Mouse (Mus musculus): ENCODE data around the gene Hist2h2aa2.
"Not testable (repeated sequence)": the region's sequence is repeated elsewhere in the genome, so short reads cannot be mapped to it uniquely, and the experiment has no call there.

Gene Hist2h2aa2

DNA sequence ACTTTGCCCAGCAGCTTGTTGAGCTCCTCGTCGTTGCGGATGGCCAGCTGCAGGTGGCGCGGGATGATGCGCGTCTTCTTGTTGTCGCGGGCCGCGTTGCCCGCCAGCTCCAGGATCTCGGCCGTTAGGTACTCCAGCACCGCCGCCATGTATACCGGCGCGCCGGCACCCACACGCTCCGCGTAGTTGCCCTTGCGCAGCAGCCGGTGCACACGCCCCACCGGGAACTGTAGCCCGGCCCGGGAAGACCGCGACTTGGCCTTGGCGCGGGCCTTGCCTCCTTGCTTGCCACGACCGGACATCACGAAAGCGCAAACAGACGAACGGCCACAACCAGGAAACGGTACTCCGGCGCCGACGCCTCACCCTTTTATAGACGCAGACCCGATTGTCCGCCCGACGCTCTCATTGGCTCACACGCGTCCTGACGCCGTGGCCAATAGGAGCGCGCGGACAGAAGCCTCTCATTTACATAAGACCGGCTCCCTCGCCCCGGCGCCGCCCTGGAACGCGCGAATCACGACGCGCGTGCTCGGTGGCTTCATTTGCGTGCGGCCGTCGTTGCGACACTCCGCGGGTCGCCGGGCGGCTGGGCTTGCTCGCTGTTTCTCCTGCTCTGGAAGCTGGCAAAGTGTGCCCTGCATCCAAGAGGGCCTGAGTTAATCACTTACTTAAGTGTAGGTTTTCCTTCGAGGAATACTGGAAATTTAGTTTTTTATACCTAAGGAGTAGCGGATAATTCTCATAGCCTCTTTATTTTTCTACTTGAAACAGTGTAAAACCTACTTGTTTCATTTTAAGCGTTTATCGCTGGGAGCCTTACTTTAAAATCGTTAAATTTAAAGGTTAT lies at the start of gene Hist2h2aa2:
Gene Hist2h2aa2 (minus strand): TSS at position 328 of the 850 bp plus-strand sequence.
- peak; percentile 53 for DNase-seq (ENCODE audit: low spot score)

DNA sequence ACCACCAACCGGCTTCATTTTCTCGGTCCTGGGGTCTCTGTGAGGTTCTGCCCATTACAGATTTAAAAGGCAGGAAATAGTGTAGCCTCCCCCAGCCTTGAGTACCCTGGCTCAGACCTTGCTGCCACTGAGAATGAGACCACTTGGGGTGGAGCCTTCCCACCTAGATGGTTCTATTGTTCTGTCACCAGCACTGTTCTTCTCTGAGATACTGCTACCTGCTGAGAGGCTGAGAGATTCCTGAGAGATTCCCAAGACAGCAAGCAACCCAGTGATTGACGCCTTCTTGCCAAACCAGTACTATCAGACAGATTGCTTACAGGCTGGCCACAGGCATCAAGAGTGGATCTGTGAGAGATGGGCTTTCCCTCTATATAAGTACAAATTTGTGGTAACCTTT lies 49.1 kb upstream of the Hist2h2aa2 start:
- no peak for DNase-seq (ENCODE audit: low spot score)

DNA sequence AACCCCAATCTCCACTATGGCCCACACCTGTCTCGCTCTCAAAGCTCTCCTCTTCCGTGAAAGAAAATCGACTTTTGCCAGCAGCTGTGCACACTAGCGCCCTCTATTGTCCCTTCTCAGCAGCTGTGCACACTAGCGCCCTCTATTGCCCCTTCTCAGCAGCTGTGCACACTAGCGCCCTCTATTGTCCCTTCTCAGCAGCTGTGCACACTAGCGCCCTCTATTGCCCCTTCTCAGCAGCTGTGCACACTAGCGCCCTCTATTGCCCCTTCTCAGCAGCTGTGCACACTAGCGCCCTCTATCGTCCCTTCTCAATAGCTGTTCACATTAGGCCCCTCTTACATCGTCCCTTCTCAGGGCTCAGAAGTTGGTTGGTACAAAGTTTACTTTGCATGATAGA lies 47.3 kb upstream of the Hist2h2aa2 start:
- not testable (repeated sequence) for DNase-seq (ENCODE audit: low spot score)

DNA sequence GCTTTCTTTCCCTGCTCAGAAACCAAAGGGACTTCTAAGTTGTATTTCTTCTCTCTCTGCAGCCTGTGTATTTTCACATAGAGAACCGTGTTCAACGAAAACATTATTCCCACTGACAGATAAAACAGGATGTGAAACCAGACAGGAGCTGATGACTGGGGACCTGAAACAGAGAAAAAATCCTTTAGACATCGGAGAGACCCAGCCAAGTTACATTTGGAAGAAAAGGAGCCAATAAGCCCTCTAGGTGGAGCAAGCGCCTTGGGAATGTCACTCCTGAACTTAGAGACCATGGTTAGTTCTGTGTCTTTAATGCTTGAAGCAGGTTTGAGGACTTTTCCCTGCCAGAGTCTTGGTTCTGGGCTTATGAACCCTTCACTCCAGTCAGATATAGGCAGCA lies 44.4 kb upstream of the Hist2h2aa2 start:
- no peak for DNase-seq (ENCODE audit: low spot score)

DNA sequence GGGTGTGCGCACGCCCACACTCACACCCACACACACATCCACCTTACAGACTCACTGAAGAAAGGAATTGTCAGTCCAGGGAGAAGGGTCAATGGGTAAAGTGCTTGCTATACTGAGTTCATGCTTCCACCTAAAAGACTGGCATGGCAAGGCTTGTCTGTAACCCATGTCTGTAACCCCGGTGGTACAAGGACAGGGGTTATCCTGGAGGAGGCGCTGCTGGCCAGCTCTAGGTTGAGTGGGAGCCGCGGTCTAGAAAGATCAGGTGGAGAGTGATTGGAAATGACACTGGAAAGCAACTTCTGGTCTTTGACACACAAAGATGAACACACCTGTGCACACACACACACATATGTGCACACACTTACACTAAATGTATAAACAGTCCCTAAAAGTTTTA lies 40.6 kb upstream of the Hist2h2aa2 start:
- DNase-seq (ENCODE audit: low spot score): no peak

DNA sequence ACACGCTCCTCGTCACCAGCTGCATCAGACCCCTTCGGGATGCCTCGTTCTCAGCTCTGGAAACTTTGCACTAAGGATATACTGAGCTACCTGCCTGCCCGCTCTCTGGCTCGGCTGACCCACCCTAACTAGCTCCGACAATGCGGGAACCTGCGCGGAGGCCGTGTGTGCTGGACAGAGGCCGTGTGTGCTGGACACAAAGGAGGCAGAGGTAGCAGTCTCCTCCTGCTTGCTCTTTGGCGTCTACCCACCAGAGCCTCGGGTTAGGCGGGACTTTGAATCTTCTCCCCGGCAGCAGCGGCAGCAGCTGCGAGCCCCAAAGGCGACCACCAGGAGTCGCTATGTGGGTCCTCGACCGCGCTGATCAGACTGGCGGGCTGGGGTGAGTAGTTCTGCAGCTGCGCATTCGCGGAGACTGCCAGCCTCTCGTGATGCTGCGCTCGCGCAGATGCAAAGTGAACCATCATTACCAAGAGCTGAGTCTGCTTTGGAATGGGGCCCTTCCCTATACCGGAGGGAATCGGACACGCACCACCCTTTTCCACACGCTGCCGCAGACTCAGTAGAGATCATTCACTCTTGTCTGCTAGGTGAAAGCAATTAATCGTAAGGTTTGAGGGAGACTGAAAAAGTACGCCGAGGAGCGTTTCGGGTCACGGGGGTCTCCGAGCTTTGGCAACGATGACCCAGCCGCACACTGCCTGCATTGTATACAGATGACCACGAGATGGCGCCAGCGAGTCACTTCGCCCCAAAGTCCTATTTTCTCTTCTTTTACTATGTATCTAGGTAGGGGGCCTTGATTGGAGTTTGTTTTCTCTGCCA lies 37.9 kb upstream of the Hist2h2aa2 start:
- DNase-seq (ENCODE audit: low spot score): peak; percentile 79

DNA sequence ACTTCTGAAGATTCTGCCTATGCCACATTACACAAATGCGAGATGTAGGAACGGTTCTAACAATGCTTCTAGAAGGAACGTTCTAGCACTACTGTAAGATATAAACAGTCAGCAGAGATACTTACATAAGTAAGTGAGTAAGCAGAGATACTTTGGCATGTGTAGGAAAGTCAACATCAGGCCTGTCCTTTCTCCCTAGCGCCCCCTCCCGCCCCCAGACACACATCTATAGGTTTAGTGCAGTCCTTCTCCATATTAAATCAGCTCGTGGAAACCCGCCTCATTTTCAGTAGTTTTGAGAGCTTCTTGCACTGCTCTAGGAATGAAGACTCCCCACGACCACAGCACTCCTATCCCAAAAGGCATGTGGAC lies 37.3 kb upstream of the Hist2h2aa2 start:
- no peak for DNase-seq (ENCODE audit: low spot score)

DNA sequence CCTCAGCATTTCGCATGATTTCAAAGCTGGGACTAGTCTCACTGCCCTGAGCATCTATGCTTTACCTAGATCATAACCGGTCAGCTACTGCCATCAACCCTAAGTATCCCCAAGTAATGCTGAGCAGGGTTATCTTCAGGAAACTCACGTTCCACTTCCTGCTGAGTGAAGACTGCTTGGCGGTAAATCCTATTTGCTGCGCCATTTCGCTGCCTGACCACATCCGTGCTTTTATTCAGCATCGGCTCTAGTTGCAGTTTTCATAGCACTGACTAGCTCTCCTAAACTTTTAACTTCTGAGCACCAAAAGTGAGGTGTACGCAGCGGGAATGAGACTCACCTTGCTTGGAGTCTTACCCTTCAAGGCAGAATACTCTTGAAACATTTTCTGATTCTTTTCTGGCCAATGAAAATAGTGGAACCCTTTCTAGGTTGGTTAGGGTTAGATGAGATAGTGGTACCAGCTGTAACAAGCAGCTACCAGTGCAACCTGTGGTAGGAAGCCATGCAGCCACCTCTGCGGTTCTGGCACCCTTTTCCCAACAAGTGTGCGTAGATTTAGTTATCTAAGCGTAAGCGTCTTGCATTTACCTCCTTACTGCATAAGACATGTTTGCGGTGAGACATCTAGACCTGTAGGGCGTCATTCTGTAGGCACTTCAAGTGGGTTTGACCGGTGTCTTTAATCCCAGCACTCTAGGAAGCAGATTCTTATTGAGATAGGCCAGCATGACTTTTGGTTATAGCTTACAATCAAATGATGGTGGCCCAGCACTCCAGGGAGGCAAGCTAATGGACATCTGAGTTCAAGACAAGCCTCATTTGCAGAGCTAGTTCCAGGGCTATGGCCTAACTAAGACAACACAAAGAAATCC lies 33.8 kb upstream of the Hist2h2aa2 start:
- DNase-seq (ENCODE audit: low spot score): peak; percentile 72

DNA sequence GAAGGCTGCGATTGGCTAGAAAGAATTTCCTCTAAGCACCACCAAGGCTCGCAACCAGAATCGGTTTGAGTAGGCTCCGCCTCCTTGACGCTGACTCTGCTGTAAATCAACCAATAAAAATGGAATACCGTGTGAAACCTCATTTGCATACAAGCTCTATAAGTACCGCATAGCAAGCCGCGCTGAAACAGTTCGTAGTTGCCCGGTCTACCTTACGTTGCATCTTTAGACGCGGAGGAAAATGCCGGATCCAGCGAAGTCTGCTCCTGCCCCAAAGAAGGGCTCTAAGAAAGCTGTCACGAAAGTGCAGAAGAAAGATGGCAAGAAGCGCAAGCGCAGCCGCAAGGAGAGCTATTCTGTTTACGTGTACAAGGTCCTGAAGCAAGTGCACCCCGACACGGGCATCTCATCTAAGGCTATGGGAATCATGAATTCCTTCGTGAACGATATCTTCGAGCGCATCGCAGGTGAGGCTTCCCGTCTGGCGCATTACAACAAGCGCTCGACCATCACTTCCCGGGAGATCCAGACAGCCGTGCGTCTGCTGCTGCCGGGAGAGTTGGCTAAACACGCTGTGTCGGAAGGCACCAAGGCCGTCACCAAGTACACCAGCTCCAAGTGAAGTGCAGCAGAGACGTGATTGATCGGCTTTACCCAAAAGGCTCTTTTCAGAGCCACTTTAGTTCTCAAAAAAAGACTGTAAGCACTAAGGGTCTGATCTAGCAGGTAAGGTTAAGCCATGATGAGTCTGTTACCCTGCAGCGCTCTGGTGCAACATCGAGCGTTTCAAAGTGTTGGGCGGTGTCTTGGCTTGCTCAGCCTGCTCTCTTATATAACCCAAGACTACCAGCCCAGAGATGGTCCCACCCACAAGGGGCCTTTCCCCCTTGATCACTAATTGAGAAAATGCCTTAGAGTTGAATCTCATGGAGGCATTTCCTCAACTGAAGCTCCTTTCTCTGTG lies 29.7 kb upstream of the Hist2h2aa2 start, which contains the start of gene Hist2h2bb:
Gene Hist2h2bb (plus strand): TSS at position 242 of the 964 bp plus-strand sequence.
- peak; percentile 98 for DNase-seq (ENCODE audit: low spot score)

DNA sequence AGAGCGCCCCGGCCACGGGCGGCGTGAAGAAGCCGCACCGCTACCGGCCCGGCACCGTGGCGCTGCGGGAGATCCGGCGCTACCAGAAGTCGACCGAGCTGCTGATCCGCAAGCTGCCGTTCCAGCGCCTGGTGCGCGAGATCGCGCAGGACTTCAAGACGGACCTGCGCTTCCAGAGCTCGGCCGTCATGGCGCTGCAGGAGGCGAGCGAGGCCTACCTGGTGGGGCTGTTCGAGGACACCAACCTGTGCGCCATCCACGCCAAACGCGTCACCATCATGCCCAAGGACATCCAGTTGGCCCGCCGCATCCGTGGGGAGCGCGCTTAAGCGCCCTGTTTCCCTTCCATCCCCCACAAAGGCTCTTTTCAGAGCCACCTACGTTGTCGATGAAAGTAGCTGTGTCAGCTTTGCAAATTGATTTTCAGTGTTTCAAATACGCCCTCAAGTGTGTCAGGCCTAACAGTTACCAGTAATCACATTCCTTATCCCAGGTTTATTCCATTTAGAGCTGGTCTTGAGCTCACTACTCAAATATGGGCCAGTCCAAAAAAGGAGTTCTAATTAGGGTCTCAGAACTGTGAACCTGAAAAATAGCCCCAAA lies 28.8 kb upstream of the Hist2h2aa2 start:
- DNase-seq (ENCODE audit: low spot score): not testable (repeated sequence)

DNA sequence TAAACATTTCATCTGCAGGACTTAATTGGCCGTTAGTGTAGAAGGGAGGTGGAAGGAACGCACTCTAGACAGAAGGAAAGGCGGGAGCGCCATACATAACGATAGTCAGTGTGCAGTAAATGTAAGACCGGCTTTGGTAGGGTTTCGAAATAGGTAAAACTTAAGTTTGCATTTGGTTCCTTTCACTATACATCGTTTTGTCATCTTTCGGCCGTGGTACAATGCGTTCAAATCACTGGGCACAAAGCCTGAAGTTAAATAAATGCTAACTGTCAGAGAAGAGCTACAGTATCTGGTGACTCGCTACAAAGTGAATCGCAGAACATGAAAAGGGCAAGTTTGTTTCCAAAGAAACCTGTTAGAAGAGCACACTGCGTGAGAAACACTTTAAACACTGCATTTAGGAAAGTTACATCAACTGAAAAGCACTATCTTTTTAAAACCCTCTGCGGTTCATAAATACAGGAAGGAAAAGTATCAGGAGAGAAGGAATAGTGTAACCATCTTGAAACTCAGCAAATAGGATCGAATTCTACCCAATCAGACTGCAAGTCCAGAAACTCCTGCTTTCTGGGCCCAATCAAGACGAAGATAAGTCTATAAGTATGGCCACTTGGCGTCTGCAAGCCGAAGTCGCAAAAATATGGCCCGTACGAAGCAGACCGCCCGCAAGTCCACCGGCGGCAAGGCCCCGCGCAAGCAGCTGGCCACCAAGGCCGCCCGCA lies 28.1 kb upstream of the Hist2h2aa2 start, which contains the start of gene Hist2h3b:
Gene Hist2h3b (plus strand): TSS at position 604 of the 725 bp plus-strand sequence.
- peak; percentile 82 for DNase-seq (ENCODE audit: low spot score)

DNA sequence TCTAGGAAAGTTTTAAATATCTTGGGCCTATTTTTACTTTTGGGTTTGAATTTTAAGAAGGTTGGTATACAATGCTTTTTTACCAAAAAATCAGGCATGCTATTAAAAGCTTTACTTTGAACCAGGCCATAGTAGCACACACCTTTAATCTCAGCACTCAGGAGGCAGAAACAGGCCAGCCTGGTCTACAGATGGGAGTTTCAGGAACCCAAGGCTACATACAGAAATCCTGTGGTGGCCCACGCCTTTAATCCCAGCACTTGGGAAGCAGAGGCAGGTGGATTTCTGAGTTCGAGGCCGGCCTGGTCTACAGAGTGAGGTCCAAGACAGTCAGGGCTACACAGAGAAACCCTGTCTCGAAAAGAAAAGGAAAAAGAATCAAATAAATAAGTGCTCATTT lies 27.5 kb upstream of the Hist2h2aa2 start:
- DNase-seq (ENCODE audit: low spot score): no peak

DNA sequence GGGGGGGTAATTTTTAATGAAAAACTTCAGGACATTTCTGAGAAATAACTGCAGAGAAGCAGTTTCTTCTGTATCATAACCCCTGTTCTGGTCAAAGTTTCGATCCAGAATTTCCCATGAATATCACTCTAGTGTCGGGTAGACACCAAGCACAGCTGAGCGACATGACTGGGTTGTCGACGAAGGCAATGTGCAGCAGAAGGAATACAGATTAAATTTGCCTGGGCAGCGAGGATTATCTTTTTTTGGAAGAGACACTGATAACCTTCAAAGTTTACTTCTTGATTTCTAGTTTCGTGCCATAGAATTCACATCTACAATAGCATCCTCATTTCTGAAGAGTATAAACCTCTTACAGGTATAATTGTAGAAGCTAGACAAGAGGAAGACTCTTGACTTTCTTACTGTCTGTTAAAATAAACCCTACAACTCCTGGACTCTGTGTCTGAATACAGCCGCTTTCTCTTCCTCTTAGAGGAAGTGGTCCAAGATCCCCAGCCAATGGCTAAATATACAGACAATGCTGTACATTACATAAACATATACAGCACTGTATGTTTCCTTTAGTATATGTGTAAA lies 26.1 kb upstream of the Hist2h2aa2 start:
- DNase-seq (ENCODE audit: low spot score): peak; percentile 42

DNA sequence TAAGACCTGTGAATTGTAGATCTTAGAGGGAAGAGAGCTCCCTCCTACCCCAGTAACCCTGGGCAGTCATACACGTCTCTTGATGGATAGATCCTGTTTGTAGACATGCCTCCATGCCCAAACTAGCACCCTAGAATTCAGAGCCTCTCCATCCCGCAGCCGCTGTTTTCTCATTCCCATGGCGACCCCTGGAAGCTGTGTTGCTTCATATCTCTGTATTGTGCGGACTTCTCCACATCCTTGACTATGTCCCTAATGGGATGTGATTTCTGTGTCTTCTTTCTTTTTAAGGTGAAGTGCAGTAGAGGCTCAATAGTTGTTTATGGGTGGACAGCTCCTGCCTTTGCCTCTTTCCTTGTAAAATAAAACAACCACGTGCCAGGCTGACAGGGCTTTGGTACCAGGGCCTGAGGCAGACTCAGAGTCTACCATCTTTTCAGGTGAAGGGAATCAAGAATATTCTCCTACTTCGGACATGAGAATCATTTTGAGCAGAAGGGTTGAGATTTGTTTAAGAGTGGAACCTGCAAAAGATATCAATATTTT lies 24.4 kb upstream of the Hist2h2aa2 start:
- no peak for DNase-seq (ENCODE audit: low spot score)

DNA sequence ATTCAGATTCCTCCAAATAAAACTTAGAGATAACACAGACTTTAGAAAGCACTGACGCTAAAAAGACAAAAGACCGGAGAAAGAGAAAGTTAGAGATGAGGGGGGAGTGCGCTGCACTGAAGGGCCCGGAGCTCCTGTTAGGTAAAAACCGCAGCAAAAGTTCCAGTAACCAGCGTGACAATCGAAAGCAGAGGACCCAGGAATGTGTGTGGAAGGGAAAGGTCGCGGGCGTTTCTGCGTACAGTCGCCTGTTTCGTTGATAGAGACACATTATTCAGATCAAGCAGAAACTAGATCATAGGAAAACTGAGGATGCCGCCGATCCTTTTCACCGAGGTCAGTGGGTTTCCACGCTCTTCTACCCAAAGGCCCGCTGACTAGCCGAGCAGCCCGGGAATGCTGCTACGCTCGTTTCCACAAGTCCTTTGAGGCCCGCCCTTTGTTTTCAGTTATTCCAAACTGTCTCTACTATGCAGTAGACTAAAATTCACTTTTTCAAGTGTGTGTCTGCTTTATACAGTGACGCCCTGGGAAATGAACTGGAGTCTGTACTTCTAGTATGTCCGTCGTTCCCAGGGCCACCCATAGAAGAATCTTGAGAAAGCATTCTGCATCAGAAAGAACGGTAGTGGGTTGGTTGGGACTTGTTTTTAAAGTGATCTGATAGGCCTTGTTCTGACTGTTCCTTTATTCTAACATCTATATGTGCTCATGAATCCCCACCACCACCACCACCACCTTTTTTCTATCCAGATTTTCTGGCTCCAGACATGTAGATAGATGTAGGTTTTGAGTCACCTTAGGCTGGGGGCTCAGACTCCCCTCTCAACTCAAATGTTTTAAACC lies 23.7 kb upstream of the Hist2h2aa2 start:
- peak; percentile 59 for DNase-seq (ENCODE audit: low spot score)

DNA sequence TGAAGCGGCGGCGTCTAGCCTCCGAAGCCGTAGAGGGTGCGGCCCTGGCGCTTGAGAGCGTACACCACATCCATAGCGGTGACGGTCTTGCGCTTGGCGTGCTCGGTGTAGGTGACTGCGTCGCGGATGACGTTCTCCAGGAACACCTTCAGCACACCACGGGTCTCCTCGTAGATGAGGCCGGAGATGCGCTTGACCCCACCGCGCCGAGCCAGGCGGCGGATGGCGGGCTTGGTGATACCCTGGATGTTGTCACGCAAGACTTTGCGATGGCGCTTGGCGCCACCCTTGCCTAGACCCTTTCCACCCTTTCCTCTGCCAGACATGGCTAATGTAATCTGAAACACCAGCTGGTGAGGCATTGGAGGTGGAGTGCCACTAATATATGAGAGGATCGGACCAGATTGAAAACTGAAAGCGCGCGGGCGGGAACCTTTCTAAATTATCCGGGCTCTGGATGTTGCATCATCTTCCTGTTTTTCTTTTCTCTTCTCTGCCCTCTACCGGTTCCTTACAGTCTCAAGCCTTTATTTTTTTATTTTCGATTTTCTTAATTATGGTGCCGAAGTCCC lies 23.0 kb upstream of the Hist2h2aa2 start, which contains the start of gene Hist2h4:
Gene Hist2h4 (minus strand): TSS at position 333 of the 572 bp plus-strand sequence.
- peak; percentile 98 for DNase-seq (ENCODE audit: low spot score)

DNA sequence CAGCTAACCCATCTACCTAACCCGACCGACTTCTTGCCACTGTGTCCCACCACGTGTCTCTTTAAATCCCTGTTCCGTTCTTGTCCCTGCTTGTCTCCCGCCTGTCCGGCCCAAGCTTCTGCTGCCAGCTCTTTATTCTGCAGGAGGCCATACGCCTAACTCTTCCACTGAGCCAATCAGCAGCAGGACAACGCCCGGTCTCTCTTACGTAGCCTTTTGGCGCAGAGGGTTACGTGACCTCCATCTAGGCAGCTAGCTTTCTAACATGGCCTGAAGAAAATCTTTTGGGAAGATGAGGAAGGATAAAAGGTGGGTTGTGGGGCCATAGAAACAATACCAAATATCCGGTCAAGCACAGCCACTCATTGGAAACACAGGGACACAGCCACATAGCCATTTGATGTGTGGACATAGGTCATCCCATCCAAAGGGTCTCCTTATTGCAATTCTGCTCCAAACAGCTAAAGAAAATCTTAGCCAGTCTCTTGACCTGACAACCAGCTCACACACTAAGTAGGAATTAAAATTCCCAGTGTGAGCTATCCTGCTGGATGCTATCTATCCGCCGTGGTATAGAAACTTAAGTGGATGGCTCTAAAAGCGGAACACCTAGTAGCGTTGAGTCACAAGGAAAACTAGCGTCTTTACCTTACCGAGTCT lies 22.3 kb upstream of the Hist2h2aa2 start:
- peak; percentile 87 for DNase-seq (ENCODE audit: low spot score)
